Mouse (Mus musculus): ENCODE results near the gene Fzd7.
A peak's percentile ranks its signal among the peaks of the same experiment; 100 is the strongest.
"Not testable (repeated sequence)": the region's sequence is repeated elsewhere in the genome, so short reads cannot be mapped to it uniquely, and the experiment has no call there.

The Fzd7 gene

GRCm38 (mm10) chr1:59482331-59482695, at the start of gene Fzd7:
Gene Fzd7, plus strand, starts transcription at chr1:59482424.
- peak in 1 of 2 experiments; percentile 59 for DNase-seq

DNA sequence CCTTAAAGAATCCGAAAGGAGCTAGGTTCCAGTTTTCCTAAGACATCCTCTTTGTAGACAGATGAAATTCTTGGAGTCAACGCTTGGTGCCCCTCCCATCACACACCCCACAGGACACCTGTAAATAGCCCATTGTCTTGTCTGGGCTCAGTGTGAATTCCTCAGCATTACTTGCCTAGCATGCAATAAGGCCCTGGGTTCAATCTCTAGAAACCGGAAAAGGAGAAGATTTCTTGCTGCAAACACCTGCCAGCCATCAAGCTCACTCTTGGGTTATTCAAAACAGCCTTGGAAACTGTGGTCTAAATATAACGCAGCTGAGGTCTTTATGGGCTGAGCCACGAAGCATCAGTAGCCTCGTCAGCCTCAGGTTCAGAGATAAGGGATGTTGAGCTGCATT, 48.9 kb upstream of the Fzd7 start:
- no peak for DNase-seq

GRCm38 (mm10) chr1:59434071-59434470, 48.2 kb upstream of the Fzd7 start:
- peak; percentile 72 to 75 for DNase-seq

DNA sequence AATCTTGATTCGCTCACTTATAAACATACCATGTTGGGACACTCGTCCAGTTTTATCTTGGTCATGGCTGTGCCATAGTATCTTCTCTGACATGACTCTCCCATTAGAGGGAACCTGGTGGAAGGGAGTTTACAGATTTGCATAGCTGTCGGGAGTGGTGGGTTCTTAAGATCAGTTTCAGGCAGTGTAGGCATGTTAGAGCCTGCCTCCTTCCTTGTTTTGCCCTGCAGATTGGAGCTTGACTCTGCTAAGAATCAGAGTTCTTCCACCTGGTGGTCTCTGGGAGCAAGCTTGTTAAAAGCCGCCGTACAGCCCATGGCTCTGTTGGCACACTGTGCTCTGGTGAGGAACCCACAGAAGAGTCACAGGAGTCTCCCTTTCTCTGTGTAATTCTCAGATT, 47.0 kb upstream of the Fzd7 start:
- no peak for DNase-seq

DNA sequence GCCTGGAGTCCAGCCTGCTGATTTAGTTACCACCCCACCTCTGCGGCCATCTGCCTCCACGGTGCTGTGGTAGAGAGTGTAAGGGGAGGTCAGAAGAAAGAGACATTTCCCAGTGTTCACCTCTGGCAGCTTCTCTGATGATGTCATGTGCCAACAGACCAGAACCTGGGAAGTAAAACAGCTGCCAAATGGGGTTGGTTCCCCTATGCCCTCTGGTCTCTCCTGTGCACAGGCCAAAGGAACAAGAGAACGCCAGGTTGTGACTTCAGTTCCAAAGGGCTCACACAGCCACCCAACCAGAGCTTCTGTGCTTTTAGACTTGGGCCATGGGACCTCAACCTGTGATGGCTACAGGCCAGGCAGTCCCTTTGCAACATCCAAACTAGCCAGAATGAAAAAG, 45.9 kb upstream of the Fzd7 start:
- no peak for DNase-seq

GRCm38 (mm10) chr1:59437927-59438326, 44.3 kb upstream of the Fzd7 start:
- DNase-seq = no peak

- no peak for DNase-seq
Measured at GRCm38 (mm10) chr1:59438330-59438729, 43.9 kb upstream of the Fzd7 start.

DNA sequence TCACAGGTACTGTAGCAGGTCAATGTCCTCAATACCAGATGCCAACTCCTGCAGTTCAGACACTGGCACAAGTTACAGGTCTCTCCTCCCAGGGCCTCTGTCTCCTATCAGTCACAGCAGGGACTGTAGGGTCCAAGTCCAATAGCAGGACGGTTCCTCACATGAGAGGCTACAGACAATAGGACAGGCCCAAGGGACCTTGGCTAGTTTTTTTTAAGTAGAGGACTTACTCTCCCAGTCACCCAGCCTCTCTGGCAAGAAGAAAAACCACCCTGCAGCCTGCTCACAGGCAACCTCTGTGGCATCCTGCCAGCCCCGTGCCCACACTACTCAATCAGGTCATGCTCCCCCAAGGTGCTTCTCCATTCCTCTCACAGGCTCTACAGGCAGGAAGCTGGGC, 43.0 kb upstream of the Fzd7 start:
- peak in 1 of 2 experiments; percentile 50 for DNase-seq

DNA sequence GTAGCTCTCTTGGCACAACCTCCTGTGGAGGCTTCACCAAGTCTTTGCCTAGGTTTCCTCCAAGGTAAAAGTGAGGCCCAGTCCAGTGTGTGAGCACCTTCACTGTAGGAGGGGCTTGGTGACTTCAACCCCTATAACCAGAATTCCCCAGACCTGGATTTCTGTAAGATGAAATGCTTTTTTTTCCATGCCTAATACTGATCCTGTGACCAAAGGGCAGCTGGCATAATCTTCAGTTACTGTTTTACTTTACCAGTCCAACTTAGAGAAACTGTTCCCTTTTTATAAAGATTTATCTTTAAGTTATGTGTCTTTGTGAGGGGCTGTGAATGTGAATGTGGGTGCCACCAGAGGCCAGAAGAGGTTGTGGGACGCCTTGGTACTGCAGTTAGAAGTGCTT, 42.3 kb upstream of the Fzd7 start:
- DNase-seq = no peak

GRCm38 (mm10) chr1:59442721-59443120, 39.5 kb upstream of the Fzd7 start:
- DNase-seq = not testable (repeated sequence)

DNA sequence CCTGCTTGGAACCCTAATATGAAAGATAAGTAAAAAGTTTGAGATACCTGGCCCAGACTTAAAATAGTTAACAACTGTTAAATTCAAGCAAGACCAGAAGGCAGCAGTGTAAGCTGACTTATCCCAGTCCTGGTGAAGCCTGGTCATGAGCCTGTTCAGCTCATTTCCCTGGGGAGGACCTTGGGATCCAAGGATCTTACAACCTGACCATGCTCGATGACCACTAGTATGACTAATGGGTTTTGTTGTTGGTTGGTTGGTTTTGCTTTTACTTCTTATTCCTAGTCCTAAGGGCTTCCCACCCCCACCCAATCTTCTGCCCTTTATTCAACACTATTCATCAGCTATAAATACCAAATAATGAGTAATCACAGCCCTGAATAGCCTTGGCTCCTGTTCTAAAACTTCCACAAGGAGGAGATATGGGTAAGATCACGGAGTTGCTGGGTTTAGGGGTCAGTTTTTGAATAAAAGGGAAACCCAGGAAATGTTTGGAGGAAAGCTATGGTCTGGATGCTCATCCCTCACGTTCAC, 38.0 kb upstream of the Fzd7 start:
- no peak for DNase-seq

GRCm38 (mm10) chr1:59445242-59445641, 37.0 kb upstream of the Fzd7 start:
- DNase-seq = no peak

GRCm38 (mm10) chr1:59448497-59449270, 33.5 kb upstream of the Fzd7 start:
- no peak for DNase-seq

DNA sequence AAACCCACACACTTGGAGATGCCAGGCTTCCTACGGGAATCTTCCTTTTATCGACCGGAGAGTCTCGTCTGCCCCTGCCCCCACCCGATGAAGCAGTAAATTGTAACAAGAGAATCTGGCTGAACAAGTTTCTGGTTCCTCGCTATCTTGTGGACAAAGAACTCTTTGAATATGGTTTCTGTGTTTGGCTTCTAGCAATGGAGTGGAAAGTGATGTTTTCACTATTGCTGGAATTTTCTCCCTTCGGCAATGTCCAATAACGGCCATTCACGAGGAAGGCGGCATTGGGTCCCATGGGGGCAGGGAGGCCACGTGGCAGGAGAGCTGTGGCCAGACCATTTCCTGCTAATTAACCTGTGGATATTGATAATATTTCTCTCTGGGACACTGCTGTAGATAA, 32.8 kb upstream of the Fzd7 start:
- no peak for DNase-seq

GRCm38 (mm10) chr1:59450896-59451295, 31.3 kb upstream of the Fzd7 start:
- DNase-seq = no peak

DNA sequence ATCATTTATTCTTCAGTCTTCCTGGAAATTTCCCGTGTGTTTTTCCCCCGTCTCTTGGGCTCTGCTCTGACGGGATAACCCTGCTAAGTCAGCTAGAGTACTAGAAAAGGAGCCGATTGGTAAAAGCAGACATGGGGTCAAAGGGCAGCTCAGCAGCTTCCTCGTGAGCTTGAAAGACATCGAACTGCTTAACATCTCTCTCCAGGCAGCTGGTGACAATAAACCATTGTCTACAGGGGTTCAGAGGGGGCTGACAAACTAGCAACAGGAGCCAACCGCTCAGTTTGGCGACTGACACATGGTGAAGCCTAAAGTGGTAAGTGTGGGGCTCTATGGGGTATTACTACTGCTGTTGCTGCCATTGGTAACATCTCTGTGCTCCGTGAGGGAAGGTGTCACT, 30.6 kb upstream of the Fzd7 start:
- no peak for DNase-seq

GRCm38 (mm10) chr1:59456825-59457224, 25.4 kb upstream of the Fzd7 start:
- no peak for DNase-seq

DNA sequence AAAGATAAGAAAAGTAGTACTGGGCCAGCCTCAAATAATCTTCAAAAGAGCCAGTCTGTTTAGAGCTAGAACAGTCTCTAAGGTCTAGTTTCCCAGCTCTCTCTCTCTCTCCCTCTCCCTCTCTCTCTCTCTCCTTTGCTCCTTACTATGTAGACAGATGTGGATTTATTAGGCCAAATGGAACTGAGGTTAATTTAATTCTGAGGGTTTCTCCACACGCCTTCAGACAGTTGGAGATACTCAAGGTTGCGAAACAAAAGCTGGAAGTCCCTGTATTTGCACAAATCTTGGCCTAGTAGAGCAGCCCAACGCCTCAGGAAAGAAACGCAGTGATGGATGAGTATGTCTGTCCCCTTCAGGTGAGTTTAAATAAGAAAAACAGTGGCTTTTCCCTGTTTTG, 24.4 kb upstream of the Fzd7 start:
- no peak for DNase-seq

DNA sequence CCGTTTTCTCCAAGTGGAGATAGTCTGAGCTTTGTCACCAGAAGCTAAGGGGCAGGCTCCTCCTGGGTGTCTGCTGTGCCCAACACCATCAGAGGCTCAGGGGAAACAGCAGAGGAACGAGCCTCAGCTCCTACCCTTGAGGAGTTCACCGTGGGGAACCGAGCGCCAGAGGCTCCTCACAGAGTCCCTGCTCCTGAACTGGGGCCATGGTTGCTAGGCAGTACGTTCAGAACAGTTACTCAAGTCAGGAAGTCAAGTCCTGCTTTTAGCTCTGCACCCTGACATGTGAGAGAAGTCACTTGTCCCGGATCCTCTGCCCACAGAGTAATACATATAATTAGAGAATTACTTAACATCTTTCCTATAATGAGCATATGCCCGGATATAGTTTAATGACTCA, 23.3 kb upstream of the Fzd7 start:
- DNase-seq = no peak

DNA sequence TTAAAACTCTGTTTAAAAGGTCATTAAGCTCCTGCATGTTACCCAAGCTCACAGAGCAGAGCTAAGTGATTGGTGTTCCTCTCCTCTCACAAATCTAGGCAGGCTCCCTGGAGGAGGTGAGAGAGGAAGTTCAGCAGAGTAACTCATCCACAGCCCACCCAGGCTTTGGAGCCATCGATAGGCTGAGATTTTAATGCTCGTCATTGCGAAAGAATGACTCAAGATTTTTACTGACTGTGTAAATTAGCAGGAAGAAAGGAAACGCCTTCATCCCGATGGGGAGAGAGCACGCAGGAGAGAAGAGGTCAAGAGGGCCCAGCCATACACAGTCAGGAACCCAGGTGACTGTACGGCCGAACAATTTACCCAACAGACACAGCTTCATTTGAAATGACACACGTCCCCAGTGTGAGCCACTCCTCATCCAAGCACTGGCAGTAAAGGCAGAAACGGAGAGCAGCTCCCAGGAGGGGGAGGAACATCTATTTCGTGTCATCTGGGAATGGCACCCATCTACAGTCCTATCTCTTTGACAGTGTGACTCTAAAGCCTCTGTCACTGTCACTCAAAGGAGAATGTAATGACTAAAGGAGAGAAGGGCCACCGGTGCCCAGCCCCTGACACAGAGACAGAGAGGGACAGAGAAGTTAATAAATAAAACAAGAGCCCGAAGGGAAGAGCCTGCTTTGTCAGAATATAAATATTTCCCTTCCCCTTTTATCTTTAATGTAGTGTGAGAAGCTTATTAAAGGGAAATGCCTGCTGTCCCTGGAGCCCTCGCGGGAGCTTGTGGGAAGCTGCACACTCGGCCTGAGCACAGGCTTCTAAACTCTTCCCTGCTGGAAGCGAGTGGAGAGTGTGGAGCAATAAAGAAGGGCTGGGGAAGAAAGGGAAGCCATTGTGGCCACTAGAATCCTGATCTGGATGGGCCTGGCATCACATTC, 17.3 kb upstream of the Fzd7 start:
- no peak for DNase-seq

DNA sequence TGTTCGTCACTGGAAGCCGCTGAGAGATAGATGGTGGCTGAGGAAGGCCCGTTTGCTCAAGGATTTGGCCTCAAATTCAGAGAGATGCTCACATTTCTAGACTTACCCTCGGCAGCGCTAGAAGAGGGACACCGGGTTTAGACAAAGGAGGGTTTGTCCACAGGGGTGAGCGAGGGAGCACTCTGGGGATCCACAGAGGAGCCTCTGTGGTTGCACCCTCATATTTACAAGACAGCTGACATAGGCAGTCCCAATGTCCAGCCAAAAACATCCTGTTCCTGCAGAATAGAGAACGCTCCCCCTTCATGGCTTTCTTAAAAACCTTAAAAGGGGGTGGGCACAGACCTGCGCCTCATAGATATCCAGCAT, 16.6 kb upstream of the Fzd7 start:
- DNase-seq = no peak

DNA sequence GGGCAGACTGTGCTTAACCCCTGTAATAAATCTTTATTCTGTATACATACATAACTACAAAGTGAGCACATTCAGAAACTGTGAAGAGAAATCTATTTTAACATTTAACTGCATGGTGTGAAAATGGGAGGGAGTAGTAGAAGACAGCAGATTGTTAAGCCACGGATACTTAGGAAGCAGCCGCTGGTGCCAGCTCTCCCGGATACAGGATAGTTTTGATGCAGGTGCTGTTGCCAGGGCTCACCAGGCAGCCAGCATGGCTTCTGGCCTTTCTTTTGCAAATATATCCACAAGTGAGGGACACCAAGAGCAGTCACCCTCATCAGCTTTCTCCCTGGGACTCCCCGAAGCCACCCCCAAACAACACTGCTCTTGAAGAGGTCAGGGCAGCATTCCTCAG, 13.1 kb upstream of the Fzd7 start:
- DNase-seq = peak; percentile 68 to 70

- DNase-seq = no peak
Measured at GRCm38 (mm10) chr1:59470766-59471165, 11.5 kb upstream of the Fzd7 start.

Measured in cerebellum, postnatal 36 days (tissue).